Mouse (Mus musculus): ENCODE data around the gene Tom1l2.

- TF ChIP-seq CTCF (conservative IDR thresholded peaks at IDR 0.05; ENCODE audit: low read length): no peak
- no peak for TF ChIP-seq NANOG (IDR thresholded peaks at IDR 0.05; ENCODE audit: borderline replicate concordance, low read length)
Observed at GRCm38 (mm10) chr11:60256713-60257112, 96.0 kb downstream of the Tom1l2 start.
